In the genomic region with DNA sequence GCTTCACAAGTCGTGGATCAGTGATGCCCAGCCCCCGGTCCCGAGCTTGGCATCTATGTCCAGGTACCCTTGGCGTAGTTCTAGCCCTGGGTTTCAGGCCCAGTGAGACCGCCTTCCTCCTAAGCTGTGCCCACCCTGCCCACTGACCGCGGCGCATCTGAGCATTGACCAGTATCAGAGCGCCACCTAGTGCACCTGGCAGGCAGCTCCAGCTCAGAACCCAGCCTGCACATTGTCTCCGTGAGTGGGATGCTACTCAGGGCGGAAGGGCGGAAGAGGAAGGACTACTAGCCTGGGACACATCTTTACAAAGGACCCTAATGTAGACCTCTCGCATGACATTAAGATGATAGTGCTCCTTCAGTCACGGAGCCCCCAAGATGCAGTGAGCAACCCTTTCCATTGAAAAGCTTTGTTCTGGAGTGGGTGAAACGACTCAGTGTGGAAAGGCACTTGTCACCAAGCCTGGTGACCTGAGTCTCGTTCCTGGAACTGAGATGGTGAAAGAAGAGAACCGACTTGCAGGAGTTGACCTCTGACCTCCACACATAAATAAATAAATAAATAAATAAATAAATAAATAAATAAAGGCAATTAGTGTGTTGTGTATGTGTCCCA, we compare ENCODE assay signal across 8 mouse cellular contexts. TPM values are rescaled to one million over a fixed set of nuclear protein-coding genes. Genes with fewer than 3 reads are reported as not detected.
DNase-seq lines count a peak whose midpoint lies in the region; ATAC-seq lines count a peak whose summit lies in the region.

No protein-coding gene starts in this region.

- H3K4me2 ChIP-seq in embryonic facial prominence, embryonic 11.5 days (ENCODE audit: low read depth, low read length) = peak overlapping the region; percentile 16; the same call in 1 of the 2 replicates
- H3K4me2 ChIP-seq in limb, embryonic 11.5 days (ENCODE audit: low read depth, severe bottlenecking) = no peak overlapping the region
- peak overlapping the region; percentile 47 for H3K4me2 ChIP-seq in midbrain, embryonic 15.5 days

- H3K36me3 ChIP-seq in embryonic facial prominence, embryonic 11.5 days (replicated peaks; ENCODE audit: control insufficient read depth, insufficient read depth, low read depth, low read length) = no peaks in the 10 kb centered on the region
- H3K36me3 ChIP-seq in limb, embryonic 11.5 days (ENCODE audit: control insufficient read depth, insufficient read depth, low read length) = no peaks in the 10 kb centered on the region
- no peaks in the 10 kb centered on the region for H3K36me3 ChIP-seq in midbrain, embryonic 15.5 days (replicated peaks)

- H3K27me3 ChIP-seq in embryonic facial prominence, embryonic 11.5 days (ENCODE audit: control insufficient read depth, insufficient read depth, low read length) = no peaks in the 10 kb centered on the region
- H3K27me3 ChIP-seq in limb, embryonic 11.5 days (ENCODE audit: control insufficient read depth, insufficient read depth, low read length) = no peaks in the 10 kb centered on the region
- no peaks in the 10 kb centered on the region for H3K27me3 ChIP-seq in midbrain, embryonic 15.5 days (replicated peaks)

- DNase-seq in urinary bladder, adult 2 months (ENCODE audit: low spot score) = peak; percentile 34
- DNase-seq in urinary bladder, postnatal 10 days (ENCODE audit: low spot score) = no peak
- DNase-seq in embryonic facial prominence, embryonic 11.5 days (ENCODE audit: low spot score) = peak; percentile 90
- peak; percentile 28 for DNase-seq in heart, adult 8-10 months (ENCODE audit: low spot score)
- DNase-seq in kidney, adult 8-10 months = peak; percentile 28 to 68
- peak; percentile 91 for DNase-seq in limb, embryonic 11.5 days (ENCODE audit: low spot score)
- peak; percentile 44 to 81 for DNase-seq in spleen, postnatal 4 days (ENCODE audit: low spot score in 2 of 2)

- H3K9me3 ChIP-seq in embryonic facial prominence, embryonic 11.5 days (replicated peaks; ENCODE audit: control insufficient read depth, low read length) = no peaks in the 10 kb centered on the region
- H3K9me3 ChIP-seq in limb, embryonic 11.5 days (ENCODE audit: control insufficient read depth, low read length) = no peaks in the 10 kb centered on the region
- no peaks in the 10 kb centered on the region for H3K9me3 ChIP-seq in midbrain, embryonic 15.5 days

- H3K4me1 ChIP-seq in embryonic facial prominence, embryonic 11.5 days (ENCODE audit: control insufficient read depth, insufficient read depth, low read length) = no peaks in the 10 kb centered on the region
- 0 out of 2 replicates have a peak, but pooled peaks cover 6% of the 10 kb centered on the region for H3K4me1 ChIP-seq in limb, embryonic 11.5 days (ENCODE audit: control insufficient read depth, insufficient read depth, low read length)
- peaks cover 13% of the 10 kb centered on the region; the same call in 1 of the 2 replicates for H3K4me1 ChIP-seq in midbrain, embryonic 15.5 days

- peak; percentile 81 for ATAC-seq in embryonic facial prominence, embryonic 11.5 days (replicated peaks; ENCODE audit: insufficient number of reproducible peaks, low FRiP score, low TSS enrichment, low read depth)
- ATAC-seq in limb, embryonic 11.5 days (ENCODE audit: insufficient number of reproducible peaks, low FRiP score, low TSS enrichment, low read depth) = peak; percentile 77
- peak; percentile 91 for ATAC-seq in midbrain, embryonic 15.5 days (replicated peaks)

- 11% methylated on average over 17 of the region's 17 CpGs for WGBS in embryonic facial prominence, embryonic 11.5 days
- 11% methylated on average over 17 of the region's 17 CpGs for WGBS in limb, embryonic 11.5 days
- WGBS in midbrain, embryonic 15.5 days = 8% methylated on average over 17 of the region's 17 CpGs

- H3K9ac ChIP-seq in embryonic facial prominence, embryonic 11.5 days (replicated peaks; ENCODE audit: low read length) = no peak overlapping the region; the same call in 1 of the 2 replicates
- H3K9ac ChIP-seq in limb, embryonic 11.5 days (ENCODE audit: low read length) = 0 out of 2 replicates have a peak overlapping the region, but pooled peaks have one; percentile 7
- H3K9ac ChIP-seq in midbrain, embryonic 15.5 days = 0 out of 2 replicates have a peak overlapping the region, but pooled peaks have one; percentile 15

- H3K27ac ChIP-seq in embryonic facial prominence, embryonic 11.5 days (replicated peaks; ENCODE audit: low read depth, low read length) = no peak overlapping the region
- no peak overlapping the region for H3K27ac ChIP-seq in limb, embryonic 11.5 days (replicated peaks; ENCODE audit: low read depth, low read length)
- no peak overlapping the region for H3K27ac ChIP-seq in midbrain, embryonic 15.5 days

- no peak overlapping the region for H3K4me3 ChIP-seq in embryonic facial prominence, embryonic 11.5 days (ENCODE audit: low read depth, low read length)
- no peak overlapping the region for H3K4me3 ChIP-seq in limb, embryonic 11.5 days (ENCODE audit: low read depth, low read length)
- no peak overlapping the region for H3K4me3 ChIP-seq in midbrain, embryonic 15.5 days

RNA-seq across cellular contexts. Expression of a gene that starts 24.7 kb away (rescaled TPM):
- polyA plus RNA-seq in urinary bladder, adult 2 months (2012; rRNA removed) = 10.8 and 13.1 TPM in 2 replicates
- 7.6 and 9.9 TPM in 2 replicates for polyA plus RNA-seq in embryonic facial prominence, embryonic 11.5 days (2014; fragmentation: Nextera tagmentation; extraction: Ambion mirVana)
- total RNA-seq in heart, adult 8-10 months (2022) = 10 to 100 TPM; 16.7 to 23.3 (median 21.1) TPM
- 5.9 and 8.1 TPM in 2 replicates for polyA plus RNA-seq in limb, embryonic 11.5 days (2014; fragmentation: Nextera tagmentation; extraction: Ambion mirVana)
- polyA plus RNA-seq in midbrain, embryonic 15.5 days (2015; fragmentation: Nextera tagmentation; extraction: Ambion mirVana) = 13.2 and 16.0 TPM in 2 replicates

RNA-seq across cellular contexts. Expression of a gene that starts 34.2 kb away (rescaled TPM):
- 13.5 and 15.8 TPM in 2 replicates for polyA plus RNA-seq in urinary bladder, adult 2 months (2012; rRNA removed)
- 11.7 and 12.0 TPM in 2 replicates for polyA plus RNA-seq in embryonic facial prominence, embryonic 11.5 days (2014; fragmentation: Nextera tagmentation; extraction: Ambion mirVana)
- total RNA-seq in heart, adult 8-10 months (2022) = 100 to 1,000 TPM; 104 to 123 (median 113) TPM
- polyA plus RNA-seq in limb, embryonic 11.5 days (2014; fragmentation: Nextera tagmentation; extraction: Ambion mirVana) = 11.2 and 13.9 TPM in 2 replicates
- 6.6 and 8.7 TPM in 2 replicates for polyA plus RNA-seq in midbrain, embryonic 15.5 days (2015; fragmentation: Nextera tagmentation; extraction: Ambion mirVana)
